Mouse (Mus musculus): ENCODE data around the gene Smpd3.

Gene Smpd3

DNA sequence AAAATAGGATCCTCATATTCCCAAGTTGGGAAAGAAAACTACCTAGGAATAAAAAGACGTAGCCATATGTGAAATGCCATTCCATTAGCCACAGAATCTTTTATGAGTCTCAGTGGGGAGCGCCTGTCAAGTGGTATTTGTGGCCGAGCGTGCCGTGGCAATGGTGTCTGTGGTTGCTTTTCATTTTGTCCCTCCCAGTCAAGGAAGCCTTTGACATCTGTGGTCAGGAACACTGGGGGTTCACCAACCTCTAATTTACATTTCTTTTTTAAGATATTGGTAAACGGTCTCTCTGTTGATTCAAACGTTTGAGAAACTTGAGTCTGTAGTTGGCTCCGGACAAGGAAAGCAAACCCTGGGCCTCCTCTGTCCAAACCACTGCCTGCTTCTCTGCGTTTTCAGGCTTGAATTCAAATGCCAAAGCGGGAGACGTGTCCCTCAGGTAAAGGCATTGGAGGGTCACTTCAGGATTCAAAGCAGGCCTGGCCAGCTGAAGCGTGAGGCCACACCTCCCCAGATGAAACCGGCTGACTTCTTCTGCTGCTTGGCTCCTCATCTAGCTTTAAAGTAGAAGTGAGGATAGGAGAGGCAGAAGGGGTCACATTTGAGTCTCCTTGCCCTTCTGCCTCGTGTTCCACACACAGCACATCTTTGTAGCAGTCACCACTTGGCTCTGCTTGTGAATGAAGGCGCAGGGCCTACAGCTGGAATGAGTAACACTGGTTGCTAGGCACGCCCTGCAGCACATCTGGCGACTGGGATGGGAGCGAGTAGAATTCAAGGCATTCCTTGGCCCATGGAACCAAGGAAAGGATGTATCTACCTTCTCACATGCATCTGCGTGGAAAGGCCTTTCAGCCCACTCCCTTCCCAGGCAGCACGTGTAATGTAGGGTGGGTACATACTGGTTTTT is 45.0 kb downstream of the Smpd3 start:
- peak; percentile 70 for DNase-seq (ENCODE audit: low read depth, low spot score)

- no peak for DNase-seq (ENCODE audit: low read depth, low spot score)
Observed at GRCm38 (mm10) chr8:106289464-106289863, 48.3 kb downstream of the Smpd3 start.

- no peak for DNase-seq (ENCODE audit: low read depth, low spot score)
Observed at GRCm38 (mm10) chr8:106288732-106289131, 49.1 kb downstream of the Smpd3 start.

GRCm38 (mm10) chr8:106287445-106287844 is 50.3 kb downstream of the Smpd3 start:
- DNase-seq (ENCODE audit: low read depth, low spot score): peak; percentile 76

- no peak for DNase-seq (ENCODE audit: low read depth, low spot score)
Observed at GRCm38 (mm10) chr8:106280844-106281243, 56.9 kb downstream of the Smpd3 start.

DNA sequence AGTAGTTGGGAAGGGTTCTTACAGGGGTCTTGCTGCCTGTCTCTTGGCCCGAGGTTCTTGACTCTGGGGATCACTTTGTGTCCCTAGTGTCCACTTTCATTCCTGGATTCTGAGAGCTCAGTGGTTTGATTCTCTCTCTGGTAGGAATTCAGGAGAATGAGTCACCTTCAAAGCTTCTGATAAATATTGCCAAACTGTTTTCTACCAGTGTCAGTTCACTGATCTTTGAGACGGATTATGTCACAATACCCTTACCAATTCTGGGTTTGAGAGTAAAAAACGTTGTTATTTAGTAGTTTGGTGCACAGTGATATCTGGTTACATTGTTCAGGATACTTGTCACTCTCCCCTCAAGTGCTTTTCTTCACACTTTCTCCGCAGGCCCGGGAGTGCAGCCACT is 57.6 kb downstream of the Smpd3 start:
- peak; percentile 35 for DNase-seq (ENCODE audit: low read depth, low spot score)

DNA sequence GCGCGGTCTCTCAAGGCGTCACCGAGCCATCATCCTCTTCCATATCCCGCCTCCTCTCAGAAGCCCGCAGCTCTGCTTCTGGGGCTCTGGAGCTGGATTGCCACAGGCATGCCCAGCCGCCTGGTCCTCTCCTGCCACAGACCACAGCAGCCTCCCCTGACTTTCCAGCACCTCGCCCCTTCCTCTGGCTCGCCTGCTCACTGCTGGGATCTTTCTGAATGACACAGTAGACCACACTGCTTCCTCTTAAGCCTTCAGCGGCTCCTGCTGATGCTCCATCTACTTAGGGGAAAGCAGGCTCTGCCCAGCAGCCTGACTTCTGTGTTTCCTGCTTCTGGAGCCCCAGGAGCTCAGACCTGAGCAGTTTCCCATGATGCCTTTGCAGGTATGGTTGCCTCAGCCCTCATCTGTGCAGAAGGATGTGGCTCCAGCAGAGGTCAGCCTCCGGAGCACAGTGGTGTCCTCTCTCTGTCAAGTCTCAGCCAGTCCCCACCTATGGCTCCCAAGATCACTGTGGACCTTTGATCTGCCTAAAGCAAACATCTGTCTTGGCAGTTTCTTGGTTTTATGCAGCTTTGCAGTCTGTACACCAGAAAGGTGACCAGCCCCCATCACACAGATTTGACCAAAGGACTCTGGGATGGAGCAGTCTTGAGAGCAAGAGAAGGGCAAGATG is 59.3 kb downstream of the Smpd3 start:
- no peak for DNase-seq (ENCODE audit: low read depth, low spot score)

GRCm38 (mm10) chr8:106276709-106277317 is 61.0 kb downstream of the Smpd3 start:
- no peak for DNase-seq (ENCODE audit: low read depth, low spot score)

- no peak for DNase-seq (ENCODE audit: low read depth, low spot score)
Observed at GRCm38 (mm10) chr8:106273468-106273867, 64.3 kb downstream of the Smpd3 start.

GRCm38 (mm10) chr8:106271378-106271777 is 66.4 kb downstream of the Smpd3 start:
- no peak for DNase-seq (ENCODE audit: low read depth, low spot score)

DNA sequence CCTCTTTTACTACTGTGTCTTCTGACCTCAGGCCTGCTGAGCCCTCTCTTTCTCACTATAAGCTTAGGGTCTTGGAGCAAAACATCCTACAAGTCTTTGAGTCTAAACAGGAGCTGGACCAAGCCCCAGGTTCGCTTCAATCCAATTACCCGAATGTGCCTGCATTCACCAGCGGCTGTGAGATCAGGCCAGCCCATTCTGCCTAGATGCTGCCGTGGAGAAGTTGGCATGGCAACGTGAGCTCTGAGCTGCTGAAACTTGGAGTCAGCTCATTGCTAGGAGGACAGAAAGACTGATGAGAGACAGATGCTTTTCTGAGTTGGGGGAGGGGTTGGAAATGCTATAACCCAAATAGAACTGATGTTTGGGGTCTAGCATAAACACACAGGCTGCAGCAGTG is 67.0 kb downstream of the Smpd3 start:
- no peak for DNase-seq (ENCODE audit: low read depth, low spot score)

- DNase-seq (ENCODE audit: low read depth, low spot score): no peak
Observed at GRCm38 (mm10) chr8:106268710-106269346, 69.0 kb downstream of the Smpd3 start.

GRCm38 (mm10) chr8:106265398-106265797 is 72.4 kb downstream of the Smpd3 start:
- DNase-seq (ENCODE audit: low read depth, low spot score): no peak

DNA sequence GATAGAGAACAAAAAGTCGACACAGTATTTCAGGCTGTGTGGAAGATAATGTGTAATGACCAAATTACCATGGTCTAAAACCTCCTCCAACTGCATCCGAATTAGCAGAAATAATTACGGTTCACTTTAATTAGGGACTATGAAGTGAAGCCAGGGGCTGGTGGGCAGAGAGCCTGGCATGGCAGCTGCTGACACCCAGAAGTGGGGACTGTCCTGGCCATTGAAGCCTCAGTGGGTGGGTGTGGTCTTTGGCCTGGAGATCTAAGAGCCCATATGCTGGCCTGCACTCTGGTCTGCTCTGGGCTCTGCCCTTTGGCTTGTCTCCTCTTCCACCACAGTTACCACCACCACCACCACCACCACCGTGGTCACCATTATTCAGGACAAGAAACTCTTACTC is 73.9 kb downstream of the Smpd3 start:
- DNase-seq (ENCODE audit: low read depth, low spot score): no peak

DNA sequence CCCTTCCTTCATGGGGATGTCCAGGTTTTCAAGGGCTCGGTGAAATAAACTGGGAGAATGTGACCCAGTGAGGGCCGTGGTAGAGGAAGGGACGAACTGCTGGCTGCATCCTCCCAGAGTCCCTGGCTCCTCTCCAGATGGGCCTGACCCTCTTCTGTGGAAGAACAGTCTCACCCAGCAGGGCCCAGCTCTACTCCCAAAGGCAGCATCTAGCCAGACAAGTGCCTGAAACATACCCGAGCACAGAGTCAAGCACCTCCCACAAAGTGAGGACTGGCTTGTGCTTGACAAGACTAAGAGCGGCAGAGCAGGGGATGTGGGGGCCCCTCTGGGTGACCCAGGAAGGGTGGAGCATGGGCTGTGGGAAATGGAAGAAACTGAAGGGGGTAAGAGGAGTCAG is 75.4 kb downstream of the Smpd3 start:
- DNase-seq (ENCODE audit: low read depth, low spot score): no peak

GRCm38 (mm10) chr8:106260894-106261293 is 76.9 kb downstream of the Smpd3 start:
- no peak for DNase-seq (ENCODE audit: low read depth, low spot score)

- DNase-seq (ENCODE audit: low read depth, low spot score): no peak
Observed at GRCm38 (mm10) chr8:106259579-106260255, 78.1 kb downstream of the Smpd3 start.

DNA sequence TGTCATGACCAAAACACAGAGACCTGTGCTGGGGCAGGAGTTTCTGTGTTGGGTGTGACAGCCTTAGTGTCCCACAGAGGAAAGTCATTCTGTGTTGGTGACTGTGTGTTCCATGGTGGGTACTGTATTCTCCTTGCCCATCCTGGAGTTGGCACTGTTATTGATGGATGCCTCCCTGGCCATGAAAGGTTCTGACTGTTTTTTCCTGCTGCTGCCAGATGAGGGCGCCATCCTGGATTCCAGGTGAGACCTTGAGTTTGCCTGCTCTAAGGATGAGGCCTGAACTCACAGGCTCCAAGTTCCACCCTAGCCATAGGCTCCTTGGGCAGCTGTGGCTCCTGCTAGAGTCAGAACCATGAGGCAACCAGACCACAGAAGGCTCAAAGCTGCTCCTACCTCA is 79.6 kb downstream of the Smpd3 start:
- DNase-seq (ENCODE audit: low read depth, low spot score): no peak

DNA sequence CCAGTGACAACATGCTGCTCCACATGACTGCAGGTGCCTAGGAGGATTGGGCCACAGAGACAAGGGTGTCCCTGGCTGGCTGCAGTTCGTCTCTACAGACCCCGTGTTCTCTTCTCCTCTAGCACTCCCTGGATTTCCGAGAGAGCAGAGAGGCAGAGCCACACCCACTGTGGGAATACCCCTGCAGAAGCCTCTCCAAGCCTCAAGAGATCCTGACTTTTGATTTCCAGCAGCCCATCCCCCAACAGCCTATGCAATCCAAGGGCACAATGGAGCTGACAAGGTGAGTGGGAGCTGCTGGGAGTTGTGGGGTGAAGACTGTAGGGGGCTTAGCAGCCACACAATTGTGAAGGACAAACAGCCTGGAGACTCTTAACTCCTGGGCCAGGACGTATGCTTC is 87.6 kb downstream of the Smpd3 start:
- DNase-seq (ENCODE audit: low read depth, low spot score): no peak

DNA sequence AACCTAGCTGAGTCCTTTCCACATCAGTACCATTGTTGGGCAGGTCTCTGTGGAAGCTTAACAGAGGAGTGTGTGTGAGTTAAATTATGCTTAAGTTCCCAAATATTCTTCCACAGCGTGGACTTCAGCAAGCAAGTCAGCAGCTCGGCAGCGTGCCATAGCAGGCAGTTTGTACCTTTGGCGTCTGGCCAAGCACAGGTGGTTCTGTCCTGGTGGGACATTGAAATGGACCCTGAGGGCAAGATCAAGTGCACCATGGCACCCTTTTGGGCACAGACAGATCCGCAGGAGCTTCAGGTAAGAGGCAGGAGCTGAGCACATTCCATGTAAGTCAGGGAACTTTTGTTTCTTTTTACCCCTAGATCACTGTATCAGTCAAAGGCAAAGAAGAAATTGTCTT is 100.7 kb downstream of the Smpd3 start:
- no peak for DNase-seq (ENCODE audit: low read depth, low spot score)

DNA sequence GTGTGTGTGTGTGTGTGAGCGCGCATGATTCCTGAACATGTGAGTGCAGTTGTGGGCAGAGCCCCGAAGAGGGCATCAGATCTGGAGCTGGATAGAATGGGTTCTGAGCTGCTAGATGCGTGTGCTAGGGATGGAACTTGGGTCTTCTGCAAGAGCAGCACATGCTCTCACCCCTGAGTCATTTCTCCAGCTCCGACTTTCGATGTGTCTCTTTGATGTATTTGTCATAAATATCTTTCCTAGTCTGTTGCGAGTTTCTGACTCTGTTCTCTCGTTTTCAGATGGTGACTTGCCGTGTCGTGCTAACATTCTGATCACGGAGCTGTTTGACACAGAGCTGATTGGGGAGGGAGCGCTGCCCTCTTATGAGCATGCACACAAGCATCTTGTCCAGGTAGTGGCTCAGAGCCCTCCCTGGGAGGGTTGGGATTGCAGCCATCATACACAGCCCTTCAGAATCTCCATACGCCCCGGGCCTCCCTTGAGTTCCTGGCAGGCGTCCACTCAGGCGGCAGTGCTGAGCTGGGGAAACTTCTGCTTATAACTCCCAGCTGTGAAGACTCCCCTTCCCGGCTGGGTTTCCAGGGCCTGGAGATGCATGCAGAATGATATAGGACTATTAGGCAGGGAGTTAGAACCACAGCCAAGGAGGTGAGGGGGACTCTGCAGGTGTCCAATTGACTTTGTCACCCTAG is 103.1 kb downstream of the Smpd3 start:
- no peak for DNase-seq (ENCODE audit: low read depth, low spot score)

All from 3T3-L1 (cell line).